Mouse (Mus musculus) brown adipose tissue, adult 24 weeks (tissue): ENCODE measurements at regions not wholly inside any gene's neighbourhood (a gene's known extent, or its start where the extent isn't known, plus 50 kb on each side); places are given as distances from the start of the nearest gene placed in this dataset.

Source experiments
- H3K27ac ChIP-seq: fragments of 200-500 bp; replicated peaks from 2 replicates; pipeline ENCODE4 v1.5.1; 2012; ENCODE audit warnings: low read depth, mild to moderate bottlenecking, low read length
- H3K4me1 ChIP-seq: fragments of 200-500 bp; 2 replicates; pipeline ENCODE4 v1.6.1; 2012; ENCODE audit warnings: low read length, mixed read lengths; ENCODE audit not compliant: control insufficient read depth, insufficient read depth, insufficient read length
- H3K4me3 ChIP-seq: fragments of 200-500 bp; 2 replicates; pipeline ENCODE4 v1.5.1; 2012; ENCODE audit warnings: low read depth, mild to moderate bottlenecking, low read length, moderate library complexity; ENCODE audit not compliant: insufficient read depth

- Histone ChIP-seq H3K4me1 (no peaks in the 10 kb centered on the region), H3K27ac (no peak overlapping the region), H3K4me3 (no peak overlapping the region)
These were observed 136.9 kb downstream of the Uaca start for GRCm38 (mm10) chr9:60931290-60931689.

GRCm38 (mm10) chr9:60936937-60937336 is 142.6 kb downstream of the Uaca start:
- H3K27ac ChIP-seq = no peak overlapping the region
- H3K4me1 ChIP-seq = no peaks in the 10 kb centered on the region
- no peak overlapping the region for H3K4me3 ChIP-seq

- H3K27ac ChIP-seq = no peak overlapping the region
- no peaks in the 10 kb centered on the region for H3K4me1 ChIP-seq
- no peak overlapping the region for H3K4me3 ChIP-seq
These were observed 145.8 kb downstream of the Uaca start for GRCm38 (mm10) chr9:60939858-60940804.

- H3K4me3 ChIP-seq = no peak overlapping the region
- no peak overlapping the region for H3K27ac ChIP-seq
- H3K4me1 ChIP-seq = no peaks in the 10 kb centered on the region
These were observed 153.0 kb downstream of the Uaca start for GRCm38 (mm10) chr9:60947363-60947762.

GRCm38 (mm10) chr9:60948531-60949070 is 154.3 kb downstream of the Uaca start:
- H3K4me3 ChIP-seq = no peak overlapping the region
- no peak overlapping the region for H3K27ac ChIP-seq
- no peaks in the 10 kb centered on the region for H3K4me1 ChIP-seq

GRCm38 (mm10) chr9:60950161-60950560 is 155.8 kb downstream of the Uaca start:
- H3K4me3 ChIP-seq = no peak overlapping the region
- H3K27ac ChIP-seq = no peak overlapping the region
- H3K4me1 ChIP-seq = no peaks in the 10 kb centered on the region

- Histone ChIP-seq H3K4me1 (no peaks in the 10 kb centered on the region), H3K27ac (no peak overlapping the region), H3K4me3 (no peak overlapping the region)
These were observed 156.8 kb downstream of the Uaca start for GRCm38 (mm10) chr9:60951071-60951561.

GRCm38 (mm10) chr9:60957438-60957837 is 163.1 kb downstream of the Uaca start:
- no peak overlapping the region for H3K27ac ChIP-seq
- H3K4me1 ChIP-seq = no peaks in the 10 kb centered on the region
- H3K4me3 ChIP-seq = no peak overlapping the region

- Histone ChIP-seq H3K4me3 (no peak overlapping the region), H3K27ac (no peak overlapping the region), H3K4me1 (no peaks in the 10 kb centered on the region)
These were observed 165.2 kb downstream of the Uaca start for GRCm38 (mm10) chr9:60959537-60959936.

GRCm38 (mm10) chr9:60962086-60962485 is 167.7 kb downstream of the Uaca start:
- Histone ChIP-seq H3K4me3 (no peak overlapping the region), H3K27ac (no peak overlapping the region), H3K4me1 (no peaks in the 10 kb centered on the region)

GRCm38 (mm10) chr9:60965641-60966040 is 171.3 kb downstream of the Uaca start:
- no peak overlapping the region for H3K27ac ChIP-seq
- no peaks in the 10 kb centered on the region for H3K4me1 ChIP-seq
- H3K4me3 ChIP-seq = no peak overlapping the region

GRCm38 (mm10) chr9:60968281-60969031 is 174.1 kb downstream of the Uaca start:
- no peak overlapping the region for H3K27ac ChIP-seq
- H3K4me1 ChIP-seq = no peaks in the 10 kb centered on the region
- no peak overlapping the region for H3K4me3 ChIP-seq

- Histone ChIP-seq H3K27ac (no peak overlapping the region), H3K4me3 (no peak overlapping the region), H3K4me1 (no peaks in the 10 kb centered on the region)
These were observed 178.0 kb downstream of the Uaca start for GRCm38 (mm10) chr9:60972201-60972910.

- Histone ChIP-seq H3K4me3 (no peak overlapping the region), H3K4me1 (no peaks in the 10 kb centered on the region), H3K27ac (no peak overlapping the region)
These were observed 180.2 kb downstream of the Uaca start for GRCm38 (mm10) chr9:60974546-60974945.
